Mouse (Mus musculus): ENCODE results near the gene Tas2r118. TPM values are rescaled to one million over a fixed set of nuclear protein-coding genes. Genes with fewer than 3 reads are reported as not detected.

Tas2r118 gene
- not detected for polyA plus RNA-seq (2021)

GRCm38 (mm10) chr6:23969960-23970359, at the start of gene Tas2r118:
Tas2r118 (minus strand) TSS chr6:23970060.
- no peaks in the 10 kb centered on the region for H3K27me3 ChIP-seq
- ATAC-seq (no peak), DNase-seq (ENCODE audit: low read depth, low spot score) (no peak)
- in situ Hi-C loops (cut with MboI; ENCODE audit: low pct_unique_long_range_greater_than_20kb), result no loop called here
- POLR2A ChIA-PET, result no interaction called here
- no peak for TF ChIP-seq CTCF (IDR thresholded peaks at IDR 0.05)
- CTCF ChIA-PET, result no interaction called here

GRCm38 (mm10) chr6:24018320-24018719, 48.5 kb upstream of the Tas2r118 start:
- in situ Hi-C loops (cut with MboI; ENCODE audit: low pct_unique_long_range_greater_than_20kb), result no loop called here
- H3K27me3 ChIP-seq, result no peaks in the 10 kb centered on the region
- ChIA-PET POLR2A (no interaction called here), CTCF (no interaction called here)
- no peak for TF ChIP-seq CTCF (IDR thresholded peaks at IDR 0.05)
- ATAC-seq (no peak), DNase-seq (ENCODE audit: low read depth, low spot score) (no peak)

GRCm38 (mm10) chr6:23993276-23993675, 23.4 kb upstream of the Tas2r118 start:
- ChIA-PET POLR2A (no interaction called here), CTCF (no interaction called here)
- in situ Hi-C loops (cut with MboI; ENCODE audit: low pct_unique_long_range_greater_than_20kb), result no loop called here
- no peaks in the 10 kb centered on the region for H3K27me3 ChIP-seq
- DNase-seq (ENCODE audit: low read depth, low spot score) (no peak), ATAC-seq (no peak)
- TF ChIP-seq CTCF (IDR thresholded peaks at IDR 0.05), result no peak

- in situ Hi-C loops (cut with MboI; ENCODE audit: low pct_unique_long_range_greater_than_20kb), result no loop called here
- no peak for ATAC-seq
- DNase-seq (ENCODE audit: low read depth, low spot score), result no peak
- no peaks in the 10 kb centered on the region for H3K27me3 ChIP-seq
- POLR2A ChIA-PET, result no interaction called here
- no peak for TF ChIP-seq CTCF (IDR thresholded peaks at IDR 0.05)
- CTCF ChIA-PET, result no interaction called here
Measured at GRCm38 (mm10) chr6:23990687-23991387, 21.0 kb upstream of the Tas2r118 start.

GRCm38 (mm10) chr6:23986293-23986692, 16.4 kb upstream of the Tas2r118 start:
- H3K27me3 ChIP-seq, result no peaks in the 10 kb centered on the region
- ATAC-seq, result no peak
- in situ Hi-C loops (cut with MboI; ENCODE audit: low pct_unique_long_range_greater_than_20kb), result no loop called here
- no peak for TF ChIP-seq CTCF (IDR thresholded peaks at IDR 0.05)
- no peak for DNase-seq (ENCODE audit: low read depth, low spot score)
- ChIA-PET POLR2A (no interaction called here), CTCF (no interaction called here)

GRCm38 (mm10) chr6:23966980-23967379, 2.9 kb downstream of the Tas2r118 start:
- ChIA-PET POLR2A (no interaction called here), CTCF (no interaction called here)
- ATAC-seq (no peak), DNase-seq (ENCODE audit: low read depth, low spot score) (no peak)
- in situ Hi-C loops (cut with MboI; ENCODE audit: low pct_unique_long_range_greater_than_20kb), result no loop called here
- no peaks in the 10 kb centered on the region for H3K27me3 ChIP-seq
- no peak for TF ChIP-seq CTCF (IDR thresholded peaks at IDR 0.05)

- ATAC-seq (no peak), DNase-seq (ENCODE audit: low read depth, low spot score) (no peak)
- no peaks in the 10 kb centered on the region for H3K27me3 ChIP-seq
- in situ Hi-C loops (cut with MboI; ENCODE audit: low pct_unique_long_range_greater_than_20kb), result no loop called here
- POLR2A ChIA-PET, result no interaction called here
- TF ChIP-seq CTCF (IDR thresholded peaks at IDR 0.05), result no peak
- CTCF ChIA-PET, result no interaction called here
Measured at GRCm38 (mm10) chr6:23965925-23966324, 3.9 kb downstream of the Tas2r118 start.

GRCm38 (mm10) chr6:23963741-23964140, 6.1 kb downstream of the Tas2r118 start:
- CTCF ChIA-PET, result no interaction called here
- in situ Hi-C loops (cut with MboI; ENCODE audit: low pct_unique_long_range_greater_than_20kb), result no loop called here
- no peak for TF ChIP-seq CTCF (IDR thresholded peaks at IDR 0.05)

GRCm38 (mm10) chr6:23940776-23941175, 29.1 kb downstream of the Tas2r118 start:
- in situ Hi-C loops (cut with MboI; ENCODE audit: low pct_unique_long_range_greater_than_20kb), result no loop called here
- POLR2A ChIA-PET, result no interaction called here
- no peak for TF ChIP-seq CTCF (IDR thresholded peaks at IDR 0.05)

More at GRCm38 (mm10) chr6:23963741-23964140, 6.1 kb downstream of the Tas2r118 start:
- no peak for DNase-seq (ENCODE audit: low read depth, low spot score)
- POLR2A ChIA-PET, result no interaction called here
- ATAC-seq, result no peak
- H3K27me3 ChIP-seq, result no peaks in the 10 kb centered on the region

GRCm38 (mm10) chr6:23938575-23939488, 31.0 kb downstream of the Tas2r118 start:
- CTCF ChIA-PET, result no interaction called here
- POLR2A ChIA-PET, result no interaction called here
- TF ChIP-seq CTCF (IDR thresholded peaks at IDR 0.05), result no peak
- H3K27me3 ChIP-seq, result no peaks in the 10 kb centered on the region
- in situ Hi-C loops (cut with MboI; ENCODE audit: low pct_unique_long_range_greater_than_20kb), result no loop called here
- no peak for DNase-seq (ENCODE audit: low read depth, low spot score)
- no peak for ATAC-seq

More at GRCm38 (mm10) chr6:23940776-23941175, 29.1 kb downstream of the Tas2r118 start:
- CTCF ChIA-PET, result no interaction called here
- no peaks in the 10 kb centered on the region for H3K27me3 ChIP-seq
- no peak for DNase-seq (ENCODE audit: low read depth, low spot score)
- no peak for ATAC-seq

GRCm38 (mm10) chr6:23936414-23936813, 33.4 kb downstream of the Tas2r118 start:
- in situ Hi-C loops (cut with MboI; ENCODE audit: low pct_unique_long_range_greater_than_20kb), result no loop called here
- H3K27me3 ChIP-seq, result no peaks in the 10 kb centered on the region
- ChIA-PET POLR2A (no interaction called here), CTCF (no interaction called here)
- ATAC-seq (no peak), DNase-seq (ENCODE audit: low read depth, low spot score) (no peak)
- TF ChIP-seq CTCF (IDR thresholded peaks at IDR 0.05), result no peak
